Mouse (Mus musculus) left cerebral cortex, adult 9 months (tissue): Measurements from ENCODE around the gene Grm4.

ENCODE experiments used
- DNase-seq, 2 experiments: peaks; one replicate each; pipeline ENCODE4 v3.0.0; 2022; ENCODE audit warnings: low spot score in 2 of 2

Grm4 gene

DNA sequence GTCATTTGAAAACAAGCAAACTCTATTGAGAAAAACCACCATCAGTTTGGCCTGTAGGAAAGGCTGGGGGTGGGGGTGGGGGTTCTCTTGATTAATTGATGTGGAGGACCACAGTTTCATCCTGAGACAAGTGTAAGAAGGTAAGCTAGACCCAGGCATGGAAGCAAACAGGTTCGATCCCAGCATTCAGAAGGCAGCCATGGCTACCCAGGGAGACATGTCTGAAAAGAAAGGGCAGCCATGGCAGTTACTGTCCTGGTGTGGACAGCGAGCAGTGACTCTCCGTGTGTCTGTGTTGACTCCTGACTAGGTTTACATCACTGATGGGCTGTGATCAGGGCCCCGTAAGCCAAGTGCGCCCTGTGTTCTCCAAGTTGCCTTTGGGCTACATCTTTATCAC lies at the start of gene Grm4:
Gene Grm4, minus strand, starts transcription at position 101 of the 400 bp plus-strand sequence.
- DNase-seq, result no peak

DNA sequence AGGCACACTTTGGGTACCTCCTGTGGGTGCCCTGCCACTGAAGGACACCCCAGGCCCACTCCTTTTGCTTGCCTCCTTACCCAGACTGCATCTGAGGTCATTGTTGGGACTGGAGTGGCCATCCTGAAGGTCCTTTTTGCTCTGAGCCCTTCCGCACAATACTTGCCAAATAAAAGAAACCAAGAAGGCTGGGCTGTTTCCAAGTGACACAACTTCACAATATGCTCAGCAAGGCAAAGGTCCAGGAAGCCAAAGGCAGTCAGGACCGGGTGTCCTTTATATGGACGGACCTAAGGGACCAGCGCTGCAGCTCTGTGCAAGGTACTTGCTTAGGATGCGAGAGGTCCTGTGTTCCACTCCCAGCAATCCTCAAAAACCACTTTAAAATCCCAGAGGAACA lies 47.0 kb upstream of the Grm4 start:
- no peak for DNase-seq

DNA sequence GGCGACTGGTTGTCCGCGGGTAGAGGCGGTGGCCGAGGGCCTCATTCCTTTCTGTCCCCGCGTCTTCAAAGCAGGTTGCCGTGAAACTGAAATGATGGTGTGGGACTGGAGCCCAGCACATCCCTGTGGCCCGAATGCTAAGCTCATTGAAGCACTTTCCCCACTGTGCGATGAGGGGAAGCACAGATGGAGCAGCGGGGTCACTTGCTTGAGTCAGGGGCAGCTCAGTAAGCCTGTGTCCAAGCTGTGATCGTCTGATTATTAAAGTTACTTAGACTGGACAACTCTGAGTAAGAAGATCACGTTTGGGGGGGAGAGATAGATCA lies 44.7 kb upstream of the Grm4 start:
- no peak for DNase-seq

DNA sequence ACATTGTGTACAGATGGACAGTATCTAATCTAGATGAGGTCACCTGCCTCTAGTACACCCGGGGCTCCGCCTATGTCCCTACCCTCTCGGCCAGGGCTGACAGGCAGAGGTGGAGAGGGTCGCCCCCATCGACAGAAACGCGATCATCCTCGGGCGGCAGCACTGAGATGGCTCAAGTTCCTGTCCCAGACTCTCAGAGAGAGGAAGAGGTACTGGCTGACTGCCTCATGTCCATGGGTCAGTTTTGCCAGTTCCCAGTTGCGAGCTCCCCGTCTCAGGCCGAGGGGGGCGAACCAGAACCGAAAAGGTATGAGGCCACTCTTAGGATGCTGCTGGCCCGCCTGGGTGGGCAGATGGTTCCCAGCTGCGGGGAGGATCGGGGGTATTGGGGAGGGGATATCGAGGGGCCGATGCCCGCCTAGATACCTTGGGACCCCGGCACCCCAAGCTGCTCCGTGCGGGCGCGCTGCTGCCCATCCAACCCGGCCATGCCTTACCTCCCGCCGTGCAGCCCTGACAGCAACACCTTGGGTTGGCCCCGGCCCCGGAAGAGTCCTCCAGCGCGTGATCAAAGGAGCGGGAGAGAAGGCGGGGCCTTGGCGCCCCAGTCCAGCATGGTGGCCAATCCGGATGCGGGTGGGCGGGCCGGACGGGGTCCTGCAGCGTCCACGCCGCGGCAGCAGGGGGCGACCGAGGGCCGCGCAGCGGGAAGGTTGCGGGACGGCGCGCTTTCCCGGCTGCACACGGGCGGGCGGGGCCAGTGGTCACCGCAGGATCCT lies 44.1 kb upstream of the Grm4 start, which contains the start of gene AI413582:
Gene AI413582, minus strand, starts transcription at position 594 of the 779 bp plus-strand sequence.
- peak; percentile 84 to 97 for DNase-seq

DNA sequence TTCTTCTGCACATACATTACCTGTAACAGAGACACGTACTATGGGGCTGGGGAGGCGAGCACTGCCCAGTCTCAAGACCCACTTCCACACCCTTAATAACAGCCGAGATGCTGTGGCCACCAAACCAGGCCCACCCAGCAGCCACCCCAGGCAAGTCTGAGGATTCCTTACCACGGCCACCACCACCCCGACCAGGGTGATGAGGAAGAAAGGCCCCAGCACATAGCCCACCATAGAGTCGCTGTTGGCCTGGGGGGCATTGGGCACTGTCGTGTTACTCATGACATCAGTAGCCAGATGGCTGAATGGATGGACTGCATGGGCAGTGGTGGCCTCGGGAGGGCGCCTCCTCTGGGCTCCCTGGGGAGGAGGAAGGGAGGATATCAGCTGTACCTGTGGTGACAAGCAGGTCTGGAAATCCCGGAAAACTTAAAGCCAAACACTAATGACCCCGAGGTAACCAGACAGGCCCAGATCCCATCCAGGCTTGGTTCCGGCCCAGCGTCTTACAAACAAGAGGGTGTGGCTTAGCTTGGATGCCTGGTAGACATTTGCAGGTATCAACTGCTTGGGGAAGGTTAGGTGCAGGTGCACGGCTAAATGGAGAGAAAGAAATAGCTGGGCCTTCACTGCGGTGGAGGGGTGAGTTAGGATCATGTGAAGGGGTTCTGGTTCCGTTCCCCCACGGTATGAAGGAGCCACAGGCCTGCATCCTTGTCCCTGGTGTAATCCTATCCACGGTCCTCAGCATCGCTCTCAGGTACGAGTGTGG lies 43.4 kb upstream of the Grm4 start:
- DNase-seq, result no peak

DNA sequence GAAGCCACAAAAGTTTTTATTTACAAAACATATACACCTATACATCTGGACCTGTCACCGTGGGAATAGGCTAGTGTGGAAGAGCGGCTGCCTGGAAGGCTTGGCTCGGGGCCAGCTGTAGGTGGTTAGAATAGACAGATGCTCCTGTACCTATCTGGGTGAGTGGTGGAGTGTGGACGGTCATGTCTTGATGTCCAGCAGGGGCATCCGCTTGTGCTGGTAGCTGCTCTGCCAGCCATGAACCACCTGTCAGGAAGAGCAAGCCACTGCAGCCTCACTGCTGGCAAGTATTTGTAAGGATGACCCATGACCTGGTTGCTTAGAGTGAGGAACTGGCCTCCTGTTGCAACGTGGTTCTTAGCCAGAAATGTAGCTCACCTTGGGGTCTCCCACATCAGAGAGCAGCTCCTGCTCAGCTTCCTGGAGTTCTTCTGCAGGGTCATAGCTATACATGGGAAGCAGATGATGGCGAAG lies 42.6 kb upstream of the Grm4 start:
- DNase-seq, result no peak

DNA sequence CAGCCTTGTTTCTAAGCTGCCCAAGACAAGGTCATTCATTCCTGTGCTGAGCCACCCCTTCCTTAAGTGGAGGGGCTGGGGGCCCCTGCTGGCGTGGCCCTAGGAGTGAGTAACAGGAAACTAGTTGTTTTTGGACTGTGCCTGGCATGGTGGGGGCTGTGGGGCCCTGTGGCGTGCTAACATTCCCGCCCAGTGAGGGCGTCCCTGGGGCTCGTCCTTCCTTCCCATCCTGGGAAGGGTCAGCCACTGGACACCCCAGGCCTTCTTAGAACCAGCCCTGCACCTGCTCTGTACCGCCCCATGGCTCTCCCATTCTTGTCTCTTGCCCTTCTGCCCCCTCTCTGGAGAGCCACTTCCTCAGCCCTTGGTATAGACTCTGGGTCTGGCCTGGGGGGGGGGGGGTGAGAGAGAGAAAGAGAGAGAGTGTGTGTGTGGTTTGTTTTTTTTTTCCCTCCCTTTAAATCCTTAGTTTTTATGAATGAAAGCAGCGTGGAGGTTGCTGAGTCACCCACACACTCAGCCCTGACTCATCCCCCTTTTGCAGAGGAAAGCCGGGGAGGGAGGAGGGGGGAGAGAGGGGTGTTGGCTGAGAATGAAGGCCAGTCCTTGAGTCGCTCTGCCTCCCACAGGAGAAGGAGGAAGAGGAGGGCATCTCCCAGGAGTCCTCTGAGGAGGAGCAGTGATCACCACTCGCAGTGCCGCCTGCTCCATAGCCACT lies 40.8 kb upstream of the Grm4 start:
- DNase-seq, result peak in 1 of 2 experiments; percentile 78

DNA sequence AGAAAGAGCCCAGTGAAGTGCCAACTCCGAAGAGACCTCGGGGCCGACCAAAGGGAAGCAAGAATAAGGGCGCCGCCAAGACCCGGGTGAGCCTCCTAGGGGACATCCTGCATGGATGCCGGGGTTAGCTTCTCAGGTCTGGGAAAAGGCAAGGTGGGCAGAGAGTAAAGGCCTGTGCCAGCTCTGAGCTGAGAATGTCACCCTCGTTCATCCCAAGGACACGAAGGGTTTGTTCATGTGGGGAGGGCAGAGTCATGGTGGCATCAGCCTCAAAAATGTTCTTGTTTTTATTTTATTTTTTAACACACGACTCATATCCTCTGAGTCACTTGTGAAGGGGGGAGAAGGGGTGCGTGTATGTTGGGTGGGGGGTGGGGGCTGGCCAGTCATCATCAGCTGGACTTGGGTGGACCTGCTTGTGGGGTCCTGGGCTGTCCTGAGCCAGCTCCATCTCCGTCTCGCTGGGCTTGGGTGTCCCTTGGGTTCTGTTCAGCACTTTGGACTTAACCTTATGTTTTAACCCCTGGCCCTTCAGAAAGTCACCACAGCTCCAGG lies 39.8 kb upstream of the Grm4 start:
- DNase-seq, result no peak

DNA sequence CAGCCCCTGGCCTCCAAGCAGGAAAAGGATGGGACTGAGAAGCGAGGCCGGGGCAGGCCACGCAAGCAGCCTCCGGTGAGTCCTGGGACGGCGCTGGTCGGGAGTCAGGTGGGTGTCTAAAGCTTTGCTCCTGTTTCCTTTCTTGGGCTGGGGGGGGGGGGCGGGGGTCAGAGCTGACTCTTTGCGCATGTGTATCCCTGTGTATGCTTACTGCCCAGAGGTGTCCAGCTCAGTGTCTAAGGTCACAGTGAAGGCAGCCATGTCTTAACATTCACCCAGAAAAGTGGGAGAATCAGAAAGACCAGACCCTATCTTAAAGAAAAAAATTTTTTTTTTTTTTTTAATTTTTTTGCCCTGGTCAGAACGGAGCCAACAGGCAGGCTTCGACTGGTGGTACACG lies 38.4 kb upstream of the Grm4 start:
- no peak for DNase-seq

DNA sequence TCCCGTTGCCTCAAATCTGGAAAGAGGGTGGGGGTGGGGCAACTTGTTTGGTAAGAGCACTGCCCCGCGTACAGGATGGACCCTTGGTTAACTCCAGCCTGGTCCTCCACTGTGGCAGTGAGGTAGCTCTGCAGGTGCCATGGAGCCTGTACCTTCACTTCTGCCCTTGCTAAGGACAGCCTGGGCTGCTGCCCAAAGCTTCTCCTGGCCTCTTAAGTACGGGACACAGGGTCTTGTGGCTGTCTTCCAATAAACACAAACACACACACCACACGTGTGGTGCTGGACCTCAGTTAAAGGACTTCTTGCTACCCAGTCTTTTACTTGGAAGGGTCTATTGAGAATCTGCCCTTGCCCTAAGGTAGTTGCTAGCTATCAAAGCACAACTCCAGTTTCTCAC lies 37.6 kb upstream of the Grm4 start:
- DNase-seq, result no peak

DNA sequence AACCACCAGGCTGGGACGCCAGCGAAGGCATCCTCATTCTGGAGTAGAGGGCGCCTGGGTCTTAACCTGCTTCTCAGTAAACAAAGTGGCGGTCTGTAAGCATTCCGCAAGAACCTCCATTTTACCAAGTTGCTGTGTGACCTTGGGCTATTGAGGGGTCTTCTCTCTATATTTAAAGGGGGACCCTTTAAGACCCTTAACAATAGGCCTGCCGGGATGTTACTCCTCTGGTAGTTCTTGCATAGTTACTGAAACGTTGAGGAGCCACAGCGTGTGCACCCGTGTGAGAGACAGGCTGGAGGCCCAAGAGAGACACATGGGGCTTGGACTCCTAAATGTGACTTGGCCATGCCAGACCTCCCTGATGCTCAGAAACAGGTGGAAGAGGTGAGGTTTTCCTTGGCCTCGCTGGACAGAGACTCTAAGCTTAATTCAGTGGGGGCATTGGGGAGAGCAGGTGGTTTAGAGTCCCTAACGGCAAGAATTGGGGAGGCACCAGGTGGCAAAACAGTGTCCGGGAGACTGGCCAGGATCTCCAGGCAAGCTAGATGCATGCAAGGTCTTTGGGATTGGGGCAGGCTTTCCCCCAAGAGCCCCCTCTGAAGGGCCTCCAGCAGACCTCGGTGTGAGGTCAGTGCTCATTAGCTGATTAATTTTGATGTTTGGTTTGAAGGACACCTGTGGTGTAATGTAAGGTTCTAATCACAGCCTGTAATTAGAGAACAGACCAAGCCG lies 36.9 kb upstream of the Grm4 start:
- no peak for DNase-seq

DNA sequence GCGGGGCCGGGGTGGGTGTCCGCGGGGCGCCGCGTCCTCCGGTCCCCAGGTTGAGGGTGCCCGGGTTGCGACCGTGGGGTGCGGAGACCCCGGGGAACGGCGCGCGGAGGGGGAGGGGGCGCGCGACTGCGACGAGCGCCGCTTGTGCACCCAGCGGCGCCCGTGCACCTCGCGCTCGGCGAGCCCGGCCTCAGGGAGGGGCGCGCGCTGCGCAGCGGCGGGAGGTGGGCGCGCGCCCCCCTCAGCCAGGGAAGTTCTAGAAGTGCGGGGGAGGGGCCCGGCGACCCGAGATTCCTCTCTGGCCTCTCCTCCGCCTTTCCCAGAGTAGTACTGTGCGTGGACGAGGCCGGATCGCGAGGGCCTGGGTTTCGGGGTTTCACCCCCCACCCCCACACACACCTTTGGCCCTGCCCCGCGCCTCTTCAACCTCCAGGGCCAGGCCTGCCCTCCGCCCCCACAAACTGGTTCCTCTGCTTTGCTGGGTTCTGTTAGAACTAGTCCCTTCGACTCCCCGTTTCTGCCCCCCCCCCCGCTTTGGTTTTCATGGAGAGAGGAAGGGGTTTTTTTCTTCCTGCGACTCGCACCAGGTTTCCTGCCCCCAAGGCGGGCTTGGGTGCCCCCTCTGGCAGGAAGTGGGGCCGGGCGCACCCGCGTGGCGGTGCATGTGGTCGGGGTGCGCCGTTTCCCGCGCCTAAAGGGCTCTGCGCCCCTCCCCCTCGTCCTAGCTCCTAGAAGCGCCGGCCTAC lies 36.2 kb upstream of the Grm4 start:
- DNase-seq, result no peak

DNA sequence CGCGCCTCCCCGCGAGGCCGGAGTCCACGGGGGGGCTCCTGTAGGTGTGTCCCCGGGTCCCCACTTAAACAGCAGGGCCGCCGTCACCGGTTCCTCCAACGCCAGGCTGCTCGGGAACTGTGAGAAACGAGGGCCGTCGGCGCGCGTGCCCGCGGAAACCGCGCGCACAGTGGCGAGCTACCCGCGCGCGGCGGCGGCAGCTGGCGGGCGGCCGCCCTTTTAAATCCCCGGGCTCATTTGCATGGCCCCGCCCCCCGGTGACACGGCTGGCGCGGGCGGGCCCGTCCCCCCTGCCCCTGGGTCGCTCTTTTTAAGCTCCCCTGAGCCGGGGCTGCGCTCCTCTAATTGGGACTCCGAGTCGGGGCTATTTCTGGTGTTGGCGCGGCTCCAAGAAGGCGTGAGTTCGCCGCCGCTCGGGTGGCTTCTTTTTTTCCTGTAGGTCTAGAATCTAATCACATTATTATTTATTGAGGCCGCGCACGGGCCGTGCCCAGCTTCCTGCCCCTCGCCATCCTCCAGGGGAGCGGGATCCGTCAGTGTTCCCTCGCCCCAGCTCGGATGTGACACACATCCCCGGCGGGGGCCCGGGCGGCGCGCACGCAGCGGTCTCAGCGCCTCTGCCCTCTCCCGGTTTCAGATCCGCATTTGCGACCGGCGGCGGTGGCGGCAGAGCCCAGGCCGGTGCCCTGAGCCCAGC lies 35.3 kb upstream of the Grm4 start, which contains the start of gene Hmga1:
Gene Hmga1, plus strand, starts transcription at position 183 of the 697 bp plus-strand sequence.
- DNase-seq, result peak in 1 of 2 experiments; percentile 76

DNA sequence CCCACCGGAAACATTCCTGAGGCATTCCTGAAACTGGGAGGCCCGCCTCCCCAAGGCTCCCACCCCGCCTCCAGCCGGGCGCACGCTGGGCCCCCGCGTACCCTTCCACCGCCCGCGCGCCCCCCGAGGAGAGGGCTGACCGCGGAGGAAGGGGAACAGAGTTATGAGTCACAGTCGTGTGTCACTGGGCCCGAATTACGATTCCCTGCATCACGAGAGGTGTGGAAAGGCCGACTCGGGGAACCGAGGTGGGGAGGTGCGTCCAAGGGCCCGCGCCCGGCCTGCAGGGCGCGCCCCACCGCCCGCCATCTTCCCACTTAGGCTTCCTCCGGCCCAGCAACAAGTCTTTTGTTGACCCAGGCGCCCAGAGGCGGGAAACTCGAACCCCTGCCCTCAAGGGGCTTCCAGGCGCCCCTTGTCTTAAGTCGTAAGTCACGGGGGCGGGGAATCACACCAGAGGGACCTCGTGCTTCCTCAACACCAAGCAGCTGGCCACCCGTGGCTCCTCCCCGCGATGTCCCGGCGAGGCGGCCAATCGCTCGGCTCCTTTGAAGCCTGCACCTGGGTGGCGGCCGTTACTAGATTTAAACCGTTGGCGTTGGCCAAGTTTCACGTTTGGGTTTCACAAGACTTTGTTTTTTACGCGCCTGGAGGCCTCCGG lies 34.4 kb upstream of the Grm4 start:
- DNase-seq, result no peak

DNA sequence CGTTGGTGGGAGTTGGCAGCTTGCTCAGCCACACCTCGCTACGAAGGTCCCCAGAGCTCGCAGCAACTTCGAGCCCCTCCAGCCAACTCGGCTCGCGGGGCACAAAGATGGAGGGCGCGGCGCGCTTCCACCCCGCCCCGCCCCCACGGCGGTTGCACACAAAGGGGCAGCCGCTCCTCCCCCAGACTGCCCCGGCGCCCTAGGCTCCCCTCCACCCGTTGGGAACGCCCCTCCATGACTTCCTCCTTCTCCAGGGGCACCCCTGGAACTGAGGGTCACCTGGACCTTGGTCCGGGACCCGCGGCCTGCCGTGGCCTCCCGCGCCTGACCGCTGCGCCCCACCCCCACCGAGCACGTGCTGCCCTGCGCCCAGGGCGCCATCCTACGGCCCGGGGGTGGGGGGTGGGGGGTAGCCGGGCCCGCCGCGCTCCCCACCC lies 33.9 kb upstream of the Grm4 start:
- DNase-seq, result no peak

DNA sequence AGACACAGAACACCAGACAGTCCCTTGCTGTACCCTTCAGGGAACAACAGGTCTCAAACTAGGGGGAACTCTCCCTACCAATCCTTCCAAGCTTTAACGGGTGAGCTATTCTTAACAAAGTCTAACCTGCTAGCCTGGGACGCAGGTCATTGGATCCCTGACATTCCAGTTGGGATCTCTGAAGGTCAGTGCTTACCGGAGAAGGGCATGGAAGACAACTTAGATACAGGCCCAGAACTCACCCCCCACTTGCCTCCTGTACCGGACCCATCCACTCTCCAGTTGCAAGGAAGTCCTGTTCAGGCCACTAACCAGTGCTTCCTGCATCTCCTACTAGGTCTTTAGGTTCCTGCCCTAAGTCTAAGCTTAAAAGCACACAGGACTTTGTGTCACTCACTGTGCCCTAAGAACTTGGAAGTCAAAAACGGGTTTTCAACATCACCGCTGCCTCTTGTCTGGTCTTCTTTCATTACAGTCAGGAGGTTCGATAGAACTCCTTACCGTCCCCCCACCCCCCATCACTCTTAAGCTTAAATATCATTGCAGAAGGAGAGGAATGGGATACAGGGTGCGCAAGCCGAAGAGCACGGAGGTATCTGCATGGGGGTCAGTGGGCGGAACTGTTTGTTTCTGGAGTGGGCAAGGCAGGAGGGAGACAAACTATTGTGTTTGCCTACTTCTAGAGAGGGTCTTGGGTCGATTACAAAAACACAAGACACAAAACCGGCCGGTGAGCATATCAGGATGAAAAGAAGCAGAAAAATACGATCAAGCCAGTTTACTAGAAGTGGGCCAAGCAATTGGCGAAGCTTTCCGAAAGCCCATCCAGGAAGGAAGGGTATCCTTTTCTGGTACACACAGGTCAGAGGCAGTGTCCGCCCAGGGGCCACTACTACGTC lies 33.1 kb upstream of the Grm4 start:
- DNase-seq, result no peak

DNA sequence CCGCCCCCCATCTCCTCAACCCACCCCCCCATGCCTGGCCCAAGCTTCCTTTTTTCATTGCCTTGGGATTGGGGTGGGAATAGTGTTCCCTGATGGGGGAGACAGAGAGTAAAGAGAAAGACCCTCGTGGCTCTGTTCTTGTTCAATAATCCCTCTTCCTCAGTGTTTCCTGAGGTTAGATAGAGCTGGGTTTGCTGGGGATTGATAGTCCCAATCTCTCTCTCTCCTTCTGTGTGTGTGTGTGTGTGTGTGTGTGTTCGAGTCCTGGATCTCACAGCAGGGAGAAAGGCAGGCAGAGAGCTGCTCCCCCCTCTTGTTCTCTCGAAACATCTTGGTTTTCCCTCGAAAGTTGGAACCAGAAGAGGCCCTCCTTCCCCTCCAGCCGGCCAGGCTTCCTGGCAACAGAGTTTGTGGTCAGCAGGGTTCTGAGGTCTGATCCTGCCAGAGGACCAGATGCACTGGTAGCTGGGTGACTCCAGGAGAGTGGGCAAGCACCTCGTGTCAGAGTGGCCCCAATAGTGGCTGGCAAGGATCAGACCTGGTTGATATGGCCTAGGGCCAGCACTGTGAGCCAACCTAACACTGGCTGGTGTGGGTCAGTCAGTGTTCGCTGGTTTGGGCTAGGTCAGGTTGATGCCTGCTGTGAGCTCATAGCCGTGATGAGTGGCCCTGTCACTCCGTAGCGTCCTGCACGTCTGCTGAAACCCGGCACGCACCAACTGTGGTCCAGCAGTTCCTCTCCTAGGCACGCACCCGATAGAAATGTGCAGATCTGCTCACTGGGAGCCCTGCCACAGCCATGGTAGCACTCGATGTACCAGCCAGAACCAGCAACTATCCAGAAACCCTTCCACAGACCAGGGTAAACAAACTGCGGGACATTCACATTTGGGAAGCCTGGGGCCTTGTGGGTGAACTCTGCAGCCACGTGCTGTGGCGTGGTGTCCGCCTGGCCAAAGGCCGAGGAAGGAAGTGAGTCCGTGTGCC lies 31.3 kb upstream of the Grm4 start:
- DNase-seq, result no peak
